Mouse (Mus musculus) kidney, adult 18-20 months (tissue): Measurements from ENCODE around the gene Espn.

Experiments used
- DNase-seq: peaks from one replicate; pipeline ENCODE4 v3.0.0; 2021

Gene Espn

DNA sequence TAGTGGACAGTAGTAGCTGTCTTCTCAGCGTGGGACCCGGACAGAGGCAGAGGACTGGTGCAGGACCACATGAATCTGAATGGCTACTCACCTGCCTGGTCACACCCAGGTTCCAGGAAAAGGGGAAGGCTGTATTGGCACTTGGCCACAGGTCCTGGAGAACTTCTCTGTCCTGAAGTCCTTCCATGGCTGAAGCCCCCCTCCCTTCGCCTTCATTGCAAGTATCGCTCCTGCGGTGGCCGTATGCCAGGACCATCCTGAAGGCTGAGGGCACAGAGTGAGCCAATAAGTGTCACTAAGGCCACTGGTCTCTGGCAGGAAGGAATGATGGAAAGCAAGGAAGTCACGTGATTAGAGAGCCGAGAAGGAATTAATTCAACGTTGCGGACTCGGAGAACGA is 57.9 kb downstream of the Espn start:
- no peak for DNase-seq

DNA sequence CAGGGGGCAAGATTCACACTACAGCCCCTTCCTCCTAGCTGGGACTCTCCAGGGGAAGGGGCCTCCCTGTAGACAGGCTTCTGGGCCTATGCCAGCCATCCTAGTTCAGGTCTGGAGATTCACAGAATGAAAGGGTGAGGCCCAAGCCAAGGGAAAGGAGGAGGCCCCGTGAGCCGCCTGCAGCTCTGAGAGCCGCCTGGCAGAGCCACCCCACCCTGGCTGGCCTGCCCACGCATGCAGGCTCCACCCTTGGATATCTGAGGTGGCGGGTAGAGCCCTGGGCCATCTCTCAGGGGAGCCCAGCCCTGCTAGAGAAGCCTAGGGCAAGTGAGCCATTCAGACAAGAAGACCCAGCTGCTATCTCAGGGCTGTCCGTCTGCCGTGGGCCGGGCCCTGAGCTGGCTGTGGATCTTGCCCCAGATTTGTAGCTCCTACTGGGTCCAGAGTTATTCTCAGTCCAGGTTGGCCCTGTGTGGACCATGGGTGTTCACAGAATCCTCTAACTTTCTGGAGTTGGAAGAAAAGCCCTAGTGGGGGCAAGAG is 59.3 kb downstream of the Espn start:
- DNase-seq, result no peak

DNA sequence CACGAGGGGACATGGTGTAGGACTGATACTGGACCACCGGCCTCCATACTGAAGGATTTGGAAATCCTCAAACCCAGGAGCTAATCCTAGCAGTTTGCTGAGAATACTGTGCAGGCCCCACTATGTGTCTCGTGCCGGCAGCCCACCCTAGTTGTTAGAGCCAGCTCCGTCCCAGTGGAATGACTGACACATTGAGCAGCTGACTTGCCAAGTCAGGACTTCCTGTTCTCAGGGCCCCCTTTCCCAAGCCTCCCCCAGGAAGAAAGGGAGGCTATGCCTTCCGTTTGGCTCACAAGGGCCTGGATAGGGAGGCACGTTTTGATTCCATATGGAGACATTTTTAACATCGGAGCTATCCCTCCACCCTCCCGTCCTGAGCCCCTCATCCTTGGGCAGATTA is 62.0 kb downstream of the Espn start:
- no peak for DNase-seq

DNA sequence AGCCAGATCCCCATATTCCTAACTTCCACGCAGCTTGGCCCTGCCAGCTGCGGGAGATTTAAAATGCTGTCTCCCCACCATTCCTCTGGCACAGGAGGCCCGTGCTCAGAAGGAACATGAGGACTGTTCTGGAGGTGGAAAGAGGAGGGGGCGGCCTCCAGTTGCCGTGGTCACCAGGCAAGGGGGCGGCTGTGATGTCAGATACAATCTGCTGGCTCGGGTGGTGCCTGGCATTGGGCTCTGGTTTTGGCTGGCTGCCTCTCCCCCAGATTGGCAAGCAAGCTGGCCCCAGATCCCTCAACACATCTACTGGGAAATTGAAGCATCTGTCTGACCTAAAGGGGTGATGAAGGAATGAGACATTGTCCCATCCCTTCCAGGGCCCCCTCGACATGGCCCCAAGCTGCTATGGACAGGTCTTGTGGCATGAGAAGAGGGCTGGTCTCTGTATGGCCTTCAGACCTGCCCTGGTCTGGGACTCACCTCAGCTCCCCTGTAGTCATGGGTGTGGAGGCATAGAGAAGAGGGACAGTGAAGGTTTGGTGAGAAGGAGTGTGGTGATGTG is 63.5 kb downstream of the Espn start:
- DNase-seq, result no peak

DNA sequence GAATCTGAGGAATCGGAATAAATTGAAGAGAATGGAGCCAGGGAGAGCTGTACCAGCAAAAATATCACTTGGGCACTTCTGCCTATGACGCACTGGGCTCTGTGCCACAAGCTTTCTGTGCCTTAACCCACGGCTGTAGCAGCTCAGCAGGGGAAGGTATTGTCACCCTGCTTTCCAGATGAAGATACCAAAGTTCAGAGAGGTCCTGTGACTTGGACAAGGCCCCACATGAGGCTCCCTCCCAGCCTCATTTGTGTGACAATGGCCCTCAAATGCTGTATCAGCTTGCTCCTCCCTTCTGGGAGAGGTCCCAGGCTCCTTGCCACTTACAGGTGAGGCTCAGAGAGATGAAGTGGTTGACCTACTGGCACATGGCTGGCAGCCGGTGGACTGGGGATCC is 64.0 kb downstream of the Espn start:
- peak; percentile 40 for DNase-seq

DNA sequence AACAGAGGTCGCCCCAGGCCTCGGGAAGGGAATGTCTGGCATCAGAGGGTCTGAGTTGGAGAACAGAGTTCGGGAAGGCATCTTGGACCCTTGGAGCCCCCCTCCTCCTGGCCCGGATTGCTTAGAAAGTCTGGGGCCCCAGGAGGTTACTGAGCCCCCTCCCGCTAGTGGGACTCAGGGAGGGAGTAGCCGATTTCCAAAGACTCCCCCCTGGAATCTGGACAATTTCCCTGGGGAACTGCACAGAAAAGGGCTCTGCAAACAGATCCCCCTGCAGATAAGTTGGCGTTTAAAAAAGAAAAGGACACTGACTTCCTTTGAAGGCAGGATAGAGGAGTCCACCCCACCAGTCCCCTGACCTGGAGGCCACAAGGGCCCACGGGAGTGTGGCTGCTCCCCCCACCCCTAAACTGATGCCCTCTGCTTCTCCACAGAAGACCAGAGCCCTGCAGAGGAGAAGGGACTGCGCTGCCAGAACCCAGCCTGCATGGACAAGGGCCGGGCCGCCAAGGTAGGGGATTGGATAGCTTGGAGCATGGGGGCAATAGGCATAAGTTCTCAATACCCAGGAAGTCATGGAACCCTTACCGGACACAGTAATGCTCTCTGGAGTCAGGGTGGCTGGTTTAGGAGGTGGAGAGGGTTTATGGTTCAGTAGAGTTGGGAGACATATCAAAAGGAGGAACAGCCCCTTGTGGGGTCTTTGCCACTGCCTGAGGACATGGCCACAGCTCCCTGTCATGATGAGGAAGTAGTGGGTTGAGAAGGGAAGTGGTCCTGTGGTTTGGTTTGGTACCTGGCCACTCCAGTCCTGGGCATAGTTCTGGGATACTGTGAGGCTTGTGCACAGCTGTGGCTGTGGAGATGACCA is 64.7 kb downstream of the Espn start:
- no peak for DNase-seq

DNA sequence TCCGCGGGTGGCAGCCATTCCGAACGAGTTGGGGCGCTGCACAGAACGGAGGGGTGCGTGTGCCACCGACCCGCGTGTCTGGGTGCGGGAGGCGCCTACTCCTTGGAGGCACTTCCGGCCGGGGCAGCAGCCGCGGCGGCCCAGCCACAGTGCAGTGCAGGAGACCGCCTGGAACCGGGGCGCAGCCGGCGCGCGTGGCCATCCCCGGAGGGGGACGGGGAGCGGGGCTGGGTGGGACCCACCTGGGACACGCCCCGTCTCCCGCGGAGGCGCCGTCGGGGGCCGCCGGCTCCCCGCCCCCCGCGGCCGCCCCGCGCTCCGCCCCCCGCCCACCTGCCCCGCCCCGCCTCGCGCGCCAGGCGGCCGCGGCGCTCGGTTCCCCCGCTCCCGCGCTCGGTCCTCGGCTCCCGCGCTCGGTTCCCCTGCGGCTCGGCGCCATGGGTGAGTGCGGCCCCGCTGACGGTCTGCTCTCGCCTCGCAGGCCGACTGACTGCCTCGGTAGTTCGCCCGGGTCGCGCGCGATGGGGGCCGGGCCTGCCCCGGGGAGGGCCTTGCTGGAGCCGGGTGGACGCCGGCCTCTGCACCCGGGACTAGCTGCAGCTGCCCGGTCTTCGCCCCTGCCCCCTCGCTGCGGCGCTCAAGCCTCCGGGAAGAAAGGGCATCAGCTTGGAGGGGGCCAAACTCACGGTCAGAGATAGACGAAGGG is 65.5 kb downstream of the Espn start:
- peak; percentile 73 for DNase-seq

DNA sequence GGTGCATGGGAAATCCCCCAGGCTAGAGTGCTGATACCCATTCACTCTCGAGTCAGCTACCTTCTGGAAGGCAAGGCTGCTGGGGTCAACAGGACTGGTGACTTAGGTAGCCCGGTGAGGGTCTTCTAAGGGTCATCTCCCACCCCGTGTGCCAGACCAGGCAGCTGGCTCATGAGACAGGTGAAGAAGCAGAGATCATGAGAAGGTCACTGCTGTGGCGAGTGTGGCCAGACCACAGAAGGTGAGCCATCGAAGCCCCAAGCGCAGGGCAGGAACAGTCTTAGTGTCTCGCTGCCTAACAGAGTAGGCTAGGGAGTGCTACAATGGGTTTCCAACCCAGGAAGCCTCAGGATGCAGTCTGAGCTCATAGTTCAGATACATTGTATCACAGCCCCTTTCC is 67.6 kb downstream of the Espn start:
- DNase-seq, result no peak

DNA sequence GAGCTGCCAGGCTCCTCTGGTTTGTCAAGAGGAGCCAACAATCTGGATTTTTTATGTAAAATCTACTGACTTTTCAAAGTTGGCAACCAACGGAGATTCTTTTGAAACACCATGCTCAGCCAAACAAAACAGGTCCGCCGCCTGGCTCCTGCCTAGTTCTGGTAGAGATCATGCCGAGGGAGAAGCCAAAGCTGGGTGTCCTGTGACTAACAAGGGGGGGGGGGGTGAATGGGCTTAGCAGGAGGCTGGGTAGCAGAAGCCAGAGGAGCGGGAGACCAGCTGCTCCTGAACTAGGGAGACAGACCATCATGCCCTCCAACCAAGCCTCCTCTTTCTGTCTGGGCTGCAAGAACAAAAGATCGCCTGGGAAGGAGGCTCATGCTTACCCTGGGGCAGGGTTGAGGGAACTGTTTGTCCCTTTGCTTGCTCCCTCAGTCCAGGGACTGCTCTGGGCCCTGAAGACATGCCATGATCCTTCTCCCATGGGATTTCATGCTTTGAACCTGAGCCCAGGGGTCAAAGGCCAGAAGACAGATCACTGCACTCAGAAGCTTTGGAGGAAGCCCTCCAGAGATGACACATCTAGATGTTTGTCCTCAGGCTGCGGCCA is 68.5 kb downstream of the Espn start:
- DNase-seq, result no peak

DNA sequence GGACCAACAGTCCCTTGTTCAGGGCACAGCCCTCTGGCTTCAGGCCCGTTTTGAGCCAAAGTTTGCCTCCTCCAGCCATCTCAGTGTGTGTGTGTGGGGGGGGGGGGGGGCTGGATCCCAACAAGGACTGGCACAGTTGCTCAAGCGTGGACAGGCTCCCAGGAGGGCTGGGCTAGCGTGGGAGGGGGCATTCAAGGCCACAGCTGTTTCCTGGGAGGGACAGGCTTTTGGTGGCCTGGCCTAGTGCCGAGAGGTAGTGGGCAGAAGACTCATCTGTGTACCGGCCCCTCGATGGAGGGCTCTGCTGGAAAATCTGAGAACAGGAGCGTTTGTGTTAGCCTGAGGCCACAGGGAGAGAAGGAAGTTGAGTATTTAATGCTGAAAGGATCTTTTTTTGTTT is 72.2 kb downstream of the Espn start:
- DNase-seq, result no peak

DNA sequence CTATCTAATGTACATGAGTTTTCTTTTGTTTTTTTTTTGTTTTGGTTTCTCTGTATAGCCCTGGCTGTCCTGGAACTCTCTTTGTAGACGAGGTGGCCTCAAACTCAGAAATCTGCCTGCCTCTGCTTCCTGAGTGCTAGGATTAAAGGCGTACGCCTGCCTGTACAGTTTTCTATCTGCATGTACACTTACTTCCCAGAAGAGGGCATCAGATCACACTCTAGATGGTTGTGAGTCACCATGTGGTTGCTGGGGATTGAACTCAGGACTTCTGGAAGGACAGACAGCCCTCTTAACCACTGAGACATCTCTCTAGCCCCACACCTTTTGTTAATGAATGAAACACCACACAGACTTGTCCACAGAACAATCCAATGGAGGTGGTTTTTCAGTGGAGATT is 72.9 kb downstream of the Espn start:
- no peak for DNase-seq

DNA sequence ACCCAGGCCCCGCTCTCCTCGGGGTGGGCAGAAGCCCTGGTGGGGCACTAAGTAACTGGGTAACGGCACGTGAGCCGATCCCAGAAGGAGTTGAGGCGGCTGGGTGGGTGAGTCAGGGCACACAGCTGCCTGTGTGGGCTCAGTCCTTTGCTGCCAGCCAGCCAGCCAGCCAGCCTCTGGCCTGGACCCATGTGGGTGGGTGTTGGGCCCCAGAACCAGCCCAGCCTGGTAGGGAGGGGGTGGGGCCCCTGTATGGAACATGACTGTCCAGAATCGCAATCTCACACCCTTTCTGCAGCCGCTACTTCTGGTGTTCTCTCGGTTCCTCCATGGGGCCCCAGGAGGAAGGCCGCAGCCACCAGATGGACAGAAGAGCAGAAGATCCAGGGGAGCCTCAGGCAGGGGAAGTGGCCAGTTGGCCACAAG is 74.1 kb downstream of the Espn start:
- DNase-seq, result no peak

DNA sequence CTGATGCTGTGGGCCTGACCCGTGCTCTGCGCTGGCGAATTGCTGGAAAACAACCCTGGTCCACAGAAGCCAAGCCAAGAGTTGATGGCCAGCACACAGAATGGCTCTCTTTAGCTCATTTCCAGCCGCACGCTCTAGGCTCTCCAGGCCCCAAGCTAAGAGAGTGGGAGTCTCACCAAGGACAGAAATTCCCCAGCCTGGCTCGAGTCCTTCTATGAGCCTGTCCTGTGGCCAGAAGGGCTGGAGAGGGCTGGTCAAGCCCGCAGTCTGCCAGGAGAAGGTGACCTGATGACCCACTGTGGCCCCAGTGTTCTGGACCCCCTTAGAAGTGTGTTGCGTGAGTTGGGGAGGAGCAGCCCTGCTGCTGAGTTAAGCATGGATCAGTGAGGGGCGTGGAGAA is 75.0 kb downstream of the Espn start:
- no peak for DNase-seq

DNA sequence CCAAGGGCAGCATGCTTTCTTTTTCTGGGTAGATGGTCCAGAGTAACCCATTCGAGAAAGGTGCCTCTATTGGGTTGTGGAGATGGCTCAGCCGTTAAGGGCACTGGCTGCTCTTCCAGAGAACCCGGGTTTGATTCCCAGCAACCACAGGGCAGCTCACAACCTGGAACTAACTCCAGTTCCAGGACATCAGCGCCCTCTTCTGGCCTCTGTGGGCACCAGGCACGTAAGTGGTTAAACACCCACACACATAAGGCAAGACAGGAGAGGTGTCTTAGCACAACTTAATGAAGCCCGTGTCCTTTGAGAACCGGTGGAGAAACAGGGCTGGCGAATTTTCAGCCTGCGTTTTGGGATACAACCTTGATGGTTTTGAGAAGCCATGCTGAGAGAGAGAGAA is 77.6 kb downstream of the Espn start:
- no peak for DNase-seq

DNA sequence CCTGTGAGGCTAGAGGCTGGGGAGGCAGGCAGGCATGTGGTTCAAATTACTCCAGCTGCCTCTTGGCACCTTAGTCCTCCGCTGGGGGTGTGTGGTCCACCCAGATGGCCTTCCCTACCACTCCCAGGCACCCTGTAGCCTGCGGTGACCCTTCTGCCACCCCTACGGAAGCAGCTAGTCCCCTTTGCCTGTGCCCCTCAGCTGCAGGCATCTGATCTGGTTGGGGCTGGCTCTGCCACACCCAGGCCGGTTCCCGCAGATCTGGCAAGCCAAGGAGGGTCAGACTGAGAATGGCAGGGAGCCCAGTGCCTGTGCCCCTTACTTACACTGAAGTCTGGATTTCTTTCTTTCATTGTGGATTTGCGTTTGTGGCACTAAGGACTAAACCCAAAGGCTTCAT is 78.5 kb downstream of the Espn start:
- DNase-seq, result no peak

DNA sequence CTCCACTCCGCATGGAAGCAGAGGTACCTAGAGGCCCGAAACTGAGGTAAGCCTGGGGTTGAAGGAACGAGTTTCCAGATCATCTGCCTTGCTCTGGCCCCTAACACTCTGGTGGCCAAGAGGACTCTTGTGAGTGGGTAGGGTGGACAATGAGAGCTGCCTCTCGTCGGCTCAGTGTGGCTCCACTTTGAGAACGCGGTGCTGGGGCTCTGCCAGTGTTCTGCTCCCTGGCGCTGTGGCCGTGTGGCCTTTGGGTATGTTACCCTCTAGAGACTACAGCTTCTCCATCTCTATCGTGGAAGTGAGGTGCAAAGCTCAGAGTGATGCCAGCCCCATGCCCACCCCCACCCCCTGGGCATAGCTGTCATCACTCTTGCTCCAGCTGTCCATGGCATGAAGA is 79.5 kb downstream of the Espn start:
- DNase-seq, result no peak

DNA sequence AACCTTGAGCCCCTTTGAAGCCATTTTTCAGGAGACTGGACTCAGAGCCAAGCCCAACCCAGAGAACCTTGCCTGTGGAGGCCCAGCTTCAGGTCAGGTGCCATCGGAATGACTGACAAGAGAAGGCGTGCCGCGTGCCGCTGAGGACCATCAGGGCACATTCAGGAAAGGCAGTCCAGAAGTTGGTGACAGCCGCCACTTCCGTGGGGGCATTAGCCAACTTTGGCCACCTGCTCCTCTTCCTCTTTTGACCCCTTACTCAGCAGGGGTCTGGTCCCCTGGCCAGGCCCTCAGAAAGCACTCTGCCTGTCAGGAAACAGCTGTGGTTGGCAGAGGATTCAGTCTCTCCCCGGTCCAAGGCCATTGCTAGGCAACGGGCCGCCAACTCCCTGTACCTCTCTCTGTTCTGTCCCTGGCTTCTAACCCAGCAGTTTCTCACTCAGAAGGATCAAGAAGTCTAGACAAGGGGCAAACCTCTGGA is 80.0 kb downstream of the Espn start, which contains the start of gene Plekhg5:
Gene Plekhg5 (plus strand): TSS at position 378 of the 481 bp plus-strand sequence.
- no peak for DNase-seq

DNA sequence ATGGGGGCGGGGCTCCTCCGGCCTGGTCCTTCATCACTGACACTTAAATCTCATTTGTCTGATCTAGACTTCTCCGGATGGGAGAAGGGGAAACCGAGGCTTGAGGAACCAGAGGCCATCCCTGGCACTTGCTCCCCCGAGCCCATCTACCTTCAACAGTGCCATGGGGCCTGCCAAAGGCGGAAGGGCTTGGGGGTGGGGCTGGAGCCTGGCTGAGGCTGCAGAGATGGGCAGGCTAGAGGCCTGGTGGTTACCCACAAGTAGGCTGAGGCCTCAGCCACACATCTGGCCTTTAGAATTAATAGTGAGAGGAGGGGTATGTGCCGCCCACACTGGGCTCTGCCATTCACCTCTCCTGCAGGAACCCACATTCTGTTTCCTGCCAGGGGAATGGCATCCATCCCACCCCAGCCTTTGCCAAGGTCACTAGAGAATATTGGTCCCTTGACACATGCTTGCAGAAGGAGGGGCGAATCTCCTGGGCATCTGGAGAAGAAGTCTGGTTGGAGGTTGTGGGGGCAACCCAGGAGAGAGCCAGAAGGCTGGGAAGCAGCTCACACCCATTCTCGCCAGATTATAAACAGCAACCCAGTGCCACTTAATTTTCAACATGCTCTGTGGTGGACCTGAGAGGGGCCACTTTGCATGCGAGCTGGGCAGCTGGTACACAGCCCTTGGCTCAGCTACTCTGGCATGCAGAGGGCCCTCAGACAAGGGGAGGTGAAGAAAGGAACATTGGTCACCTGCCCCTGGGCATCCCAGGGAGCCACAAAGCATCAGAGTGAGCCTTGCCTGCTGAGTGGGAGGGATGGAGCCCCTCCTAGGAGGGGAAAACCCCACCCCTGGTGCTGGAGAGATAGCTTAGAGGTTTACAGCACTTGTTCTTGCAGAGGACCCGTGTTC is 81.4 kb downstream of the Espn start:
- DNase-seq, result no peak
